Mouse (Mus musculus): ENCODE measurements around the gene Gss. TPM values are rescaled to one million over a fixed set of nuclear protein-coding genes. Genes with fewer than 3 reads are reported as not detected.

Gene Gss
- polyA plus RNA-seq, 1 experiment from 2014 or later: 29.8 TPM

- no peak for ATAC-seq (ENCODE audit: borderline replicate concordance, extremely low read depth, low FRiP score, low TSS enrichment)
- Histone ChIP-seq H3K4me3 (no peak overlapping the region), H3K4me2 (no peak overlapping the region), H3K9ac (no peak overlapping the region), H3K4me1 (peaks cover 20% of the 10 kb centered on the region), H3K27ac (no peak overlapping the region), H3K9me3 (no peaks in the 10 kb centered on the region), H3K36me3 (no peaks in the 10 kb centered on the region), H3K27me3 (no peaks in the 10 kb centered on the region)
- WGBS: 76% methylated on average over 3 of the region's 3 CpGs
Observed at GRCm38 (mm10) chr2:155588136-155588535, 4.5 kb downstream of the Gss start.

- WGBS: 52% methylated on average over 10 of the region's 10 CpGs
- Histone ChIP-seq H3K4me3 (no peak overlapping the region), H3K4me1 (0 out of 2 replicates have a peak, but pooled peaks cover 7% of the 10 kb centered on the region), H3K4me2 (no peak overlapping the region; the same call in 1 of the 2 replicates), H3K9ac (no peak overlapping the region), H3K27ac (no peak overlapping the region), H3K36me3 (no peaks in the 10 kb centered on the region), H3K9me3 (no peaks in the 10 kb centered on the region), H3K27me3 (no peaks in the 10 kb centered on the region)
- 0 out of 2 replicates have a peak, but pooled peaks have one; percentile 55 for ATAC-seq (ENCODE audit: borderline replicate concordance, extremely low read depth, low FRiP score, low TSS enrichment)
Observed at GRCm38 (mm10) chr2:155585486-155585885, 7.1 kb downstream of the Gss start.

- WGBS: 84% methylated on average over 9 of the region's 9 CpGs
- no peak overlapping the region for H3K4me2 ChIP-seq
- 0 out of 2 replicates have a peak, but pooled peaks cover 7% of the 10 kb centered on the region for H3K4me1 ChIP-seq
- H3K9me3 ChIP-seq: no peaks in the 10 kb centered on the region
- no peak for ATAC-seq (ENCODE audit: borderline replicate concordance, extremely low read depth, low FRiP score, low TSS enrichment)
- no peaks in the 10 kb centered on the region for H3K36me3 ChIP-seq
- H3K4me3 ChIP-seq: no peak overlapping the region
- no peak overlapping the region for H3K27ac ChIP-seq
- no peaks in the 10 kb centered on the region for H3K27me3 ChIP-seq
- H3K9ac ChIP-seq: no peak overlapping the region
Observed at GRCm38 (mm10) chr2:155585082-155585481, 7.5 kb downstream of the Gss start.

GRCm38 (mm10) chr2:155583927-155584530 is 8.6 kb downstream of the Gss start:
- Histone ChIP-seq H3K9me3 (no peaks in the 10 kb centered on the region), H3K4me2 (no peak overlapping the region), H3K4me1 (0 out of 2 replicates have a peak, but pooled peaks cover 7% of the 10 kb centered on the region), H3K27ac (no peak overlapping the region), H3K9ac (no peak overlapping the region), H3K27me3 (no peaks in the 10 kb centered on the region), H3K4me3 (no peak overlapping the region), H3K36me3 (no peaks in the 10 kb centered on the region)
- WGBS: 42% methylated on average over 5 of the region's 5 CpGs
- ATAC-seq (ENCODE audit: borderline replicate concordance, extremely low read depth, low FRiP score, low TSS enrichment): no peak

DNA sequence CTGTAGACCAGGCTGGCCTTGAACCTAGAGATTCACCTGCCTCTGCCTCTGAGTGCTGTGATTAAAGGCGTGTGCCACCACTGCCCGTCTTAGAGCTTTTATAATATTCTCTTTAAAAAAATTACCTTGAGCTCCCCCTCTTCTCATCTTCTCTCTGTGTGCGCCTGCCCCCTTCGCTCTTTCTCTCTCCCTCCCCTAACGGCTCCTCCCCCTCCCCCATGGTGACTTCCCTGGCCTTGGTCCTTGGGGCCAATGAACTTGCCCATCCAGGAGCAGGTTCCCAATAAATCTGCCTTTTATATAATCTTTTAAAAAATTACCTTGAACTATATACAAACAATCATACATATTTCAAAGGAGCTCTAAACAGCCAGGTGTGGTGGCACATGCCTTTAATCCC is 9.6 kb downstream of the Gss start:
- no peak for ATAC-seq (ENCODE audit: borderline replicate concordance, extremely low read depth, low FRiP score, low TSS enrichment)
- H3K27ac ChIP-seq: no peak overlapping the region
- no peaks in the 10 kb centered on the region for H3K9me3 ChIP-seq
- no peak overlapping the region for H3K9ac ChIP-seq
- no peak overlapping the region for H3K4me3 ChIP-seq
- 79% methylated on average over 5 of the region's 5 CpGs for WGBS
- no peaks in the 10 kb centered on the region for H3K36me3 ChIP-seq
- H3K4me1 ChIP-seq: 0 out of 2 replicates have a peak, but pooled peaks cover 7% of the 10 kb centered on the region
- no peak overlapping the region for H3K4me2 ChIP-seq
- H3K27me3 ChIP-seq: no peaks in the 10 kb centered on the region

DNA sequence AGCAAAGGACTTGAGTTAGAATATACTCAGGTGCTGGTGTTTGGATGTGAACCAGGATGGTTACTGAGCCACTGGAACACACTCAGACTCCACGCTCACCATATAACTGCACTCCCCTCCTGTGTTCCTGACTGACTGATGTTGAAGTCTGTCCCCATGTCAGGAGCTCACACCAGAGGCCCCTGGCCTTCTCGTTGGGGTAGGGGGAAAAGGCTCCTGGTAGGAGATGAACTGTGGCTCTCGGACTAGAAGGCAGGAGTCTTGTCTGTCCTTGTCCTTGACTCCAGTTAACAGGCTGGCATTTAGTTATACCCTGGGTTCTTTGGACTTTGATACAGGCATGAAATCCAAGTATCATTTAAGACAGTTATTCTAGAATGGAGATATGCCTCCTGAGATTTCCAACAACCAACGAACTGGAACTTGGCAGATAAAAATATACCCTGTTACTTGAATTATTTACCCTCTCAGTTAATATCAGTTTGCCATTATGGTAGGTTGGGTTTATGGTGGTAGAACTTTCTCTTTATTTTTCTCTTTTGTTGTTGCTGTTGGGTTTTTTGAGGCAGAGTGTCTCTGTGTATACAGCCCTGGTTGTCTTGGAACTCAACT is 10.1 kb downstream of the Gss start:
- H3K4me2 ChIP-seq: no peak overlapping the region
- ATAC-seq (ENCODE audit: borderline replicate concordance, extremely low read depth, low FRiP score, low TSS enrichment): no peak
- 77% methylated on average over 4 of the region's 4 CpGs for WGBS

DNA sequence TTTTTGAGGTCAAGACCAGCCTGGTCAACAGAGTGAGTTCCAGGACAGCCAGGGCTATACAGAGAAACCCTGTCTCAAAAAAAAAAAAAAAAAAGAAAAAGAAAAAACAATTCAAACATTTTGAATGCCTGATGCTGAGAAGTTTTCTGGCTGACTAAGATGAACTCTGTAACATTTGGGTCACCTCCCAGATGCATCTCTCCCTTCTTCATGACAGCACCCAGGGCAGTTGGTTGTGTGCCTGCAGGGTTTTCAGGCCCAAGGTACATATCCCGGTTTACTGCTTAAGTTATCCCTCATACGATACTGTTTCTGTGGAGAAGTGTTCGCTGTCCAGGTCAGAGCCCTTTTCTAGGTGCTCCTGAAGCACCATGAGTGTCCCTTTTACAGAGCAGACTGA is 12.3 kb downstream of the Gss start:
- Histone ChIP-seq H3K9me3 (no peaks in the 10 kb centered on the region), H3K4me1 (0 out of 2 replicates have a peak, but pooled peaks cover 4% of the 10 kb centered on the region), H3K4me2 (no peak overlapping the region), H3K4me3 (no peak overlapping the region), H3K36me3 (no peaks in the 10 kb centered on the region), H3K9ac (no peak overlapping the region), H3K27me3 (no peaks in the 10 kb centered on the region), H3K27ac (no peak overlapping the region)
- 85% methylated on average over 3 of the region's 3 CpGs for WGBS
- ATAC-seq (ENCODE audit: borderline replicate concordance, extremely low read depth, low FRiP score, low TSS enrichment): no peak

More for the DNA sequence above, 10.1 kb downstream of the Gss start:
- Histone ChIP-seq H3K27ac (no peak overlapping the region), H3K9ac (no peak overlapping the region), H3K36me3 (no peaks in the 10 kb centered on the region), H3K4me1 (0 out of 2 replicates have a peak, but pooled peaks cover 7% of the 10 kb centered on the region), H3K9me3 (no peaks in the 10 kb centered on the region), H3K4me3 (no peak overlapping the region), H3K27me3 (no peaks in the 10 kb centered on the region)

DNA sequence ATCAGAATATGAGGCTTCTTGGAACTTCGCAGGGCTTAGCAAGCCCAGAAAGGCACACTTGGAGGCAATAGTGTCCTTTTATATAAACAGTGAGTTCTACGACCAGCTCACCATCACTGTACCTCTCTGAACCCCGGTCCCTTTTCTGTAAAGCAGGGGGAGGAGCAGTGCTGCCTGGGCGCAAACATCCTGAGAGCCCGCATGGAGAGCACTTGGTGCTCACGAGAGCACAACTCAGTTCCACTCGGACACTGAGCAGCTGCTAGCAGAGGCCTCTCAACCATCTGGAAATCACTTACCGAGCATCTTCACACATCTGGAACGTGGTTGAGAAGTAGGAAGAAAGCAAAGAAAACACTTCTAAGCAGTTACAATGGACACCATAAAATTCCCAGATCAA is 16.0 kb downstream of the Gss start:
- no peak for ATAC-seq (ENCODE audit: borderline replicate concordance, extremely low read depth, low FRiP score, low TSS enrichment)
- Histone ChIP-seq H3K4me1 (no peaks in the 10 kb centered on the region), H3K9ac (no peak overlapping the region), H3K4me2 (no peak overlapping the region), H3K27me3 (no peaks in the 10 kb centered on the region), H3K36me3 (no peaks in the 10 kb centered on the region), H3K9me3 (no peaks in the 10 kb centered on the region), H3K27ac (no peak overlapping the region), H3K4me3 (no peak overlapping the region)
- WGBS: 56% methylated on average over 9 of the region's 9 CpGs

GRCm38 (mm10) chr2:155574700-155575099 is 17.9 kb downstream of the Gss start:
- Histone ChIP-seq H3K9me3 (no peaks in the 10 kb centered on the region), H3K4me1 (no peaks in the 10 kb centered on the region), H3K4me2 (no peak overlapping the region), H3K27me3 (no peaks in the 10 kb centered on the region), H3K4me3 (no peak overlapping the region), H3K27ac (no peak overlapping the region), H3K36me3 (no peaks in the 10 kb centered on the region), H3K9ac (no peak overlapping the region)
- WGBS: 85% methylated on average over 4 of the region's 4 CpGs
- no peak for ATAC-seq (ENCODE audit: borderline replicate concordance, extremely low read depth, low FRiP score, low TSS enrichment)

GRCm38 (mm10) chr2:155573996-155574395 is 18.6 kb downstream of the Gss start:
- 83% methylated on average over 7 of the region's 7 CpGs for whole genome bisulfite sequencing
- Histone ChIP-seq H3K9me3 (no peaks in the 10 kb centered on the region), H3K4me3 (no peak overlapping the region), H3K4me1 (no peaks in the 10 kb centered on the region), H3K27me3 (no peaks in the 10 kb centered on the region), H3K36me3 (no peaks in the 10 kb centered on the region), H3K9ac (no peak overlapping the region), H3K4me2 (no peak overlapping the region), H3K27ac (no peak overlapping the region)
- ATAC-seq (ENCODE audit: borderline replicate concordance, extremely low read depth, low FRiP score, low TSS enrichment): no peak

DNA sequence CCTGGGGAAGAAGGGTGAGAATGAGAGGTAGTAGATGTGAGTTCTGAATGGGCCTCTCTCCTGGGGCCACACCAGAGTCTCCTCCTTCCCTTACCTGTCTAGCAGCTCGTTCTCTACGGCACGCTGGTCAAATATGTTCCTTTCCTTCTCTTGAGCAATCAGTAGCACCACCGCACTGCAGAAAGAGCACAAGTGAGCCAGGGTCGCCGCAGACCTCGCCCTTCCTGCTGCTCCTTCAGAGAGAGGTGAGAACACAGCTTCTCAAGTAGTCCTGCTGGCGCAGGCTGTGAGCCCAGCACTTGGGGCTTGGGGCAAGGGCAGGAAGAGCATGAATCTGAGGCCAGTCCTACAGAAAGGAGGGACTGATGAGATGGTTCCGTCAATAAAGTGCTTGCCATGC is 19.6 kb downstream of the Gss start:
- no peak for ATAC-seq (ENCODE audit: borderline replicate concordance, extremely low read depth, low FRiP score, low TSS enrichment)
- H3K36me3 ChIP-seq: no peaks in the 10 kb centered on the region
- no peak overlapping the region for H3K4me3 ChIP-seq
- H3K27ac ChIP-seq: no peak overlapping the region
- no peak overlapping the region for H3K4me2 ChIP-seq
- no peak overlapping the region for H3K9ac ChIP-seq
- WGBS: 57% methylated on average over 9 of the region's 9 CpGs
- H3K4me1 ChIP-seq: no peaks in the 10 kb centered on the region
- no peaks in the 10 kb centered on the region for H3K9me3 ChIP-seq
- no peaks in the 10 kb centered on the region for H3K27me3 ChIP-seq

GRCm38 (mm10) chr2:155569223-155569807 is 23.3 kb downstream of the Gss start:
- H3K36me3 ChIP-seq: no peaks in the 10 kb centered on the region
- H3K27ac ChIP-seq: no peak overlapping the region
- no peaks in the 10 kb centered on the region for H3K4me1 ChIP-seq
- no peak overlapping the region for H3K4me2 ChIP-seq
- WGBS: 51% methylated on average over 3 of the region's 3 CpGs
- ATAC-seq (ENCODE audit: borderline replicate concordance, extremely low read depth, low FRiP score, low TSS enrichment): no peak
- no peak overlapping the region for H3K9ac ChIP-seq
- H3K9me3 ChIP-seq: no peaks in the 10 kb centered on the region
- no peak overlapping the region for H3K4me3 ChIP-seq
- H3K27me3 ChIP-seq: no peaks in the 10 kb centered on the region

Data from lung, embryonic 15.5 days (tissue).